Mouse (Mus musculus): ENCODE measurements around the gene B630019K06Rik.

B630019K06Rik gene

DNA sequence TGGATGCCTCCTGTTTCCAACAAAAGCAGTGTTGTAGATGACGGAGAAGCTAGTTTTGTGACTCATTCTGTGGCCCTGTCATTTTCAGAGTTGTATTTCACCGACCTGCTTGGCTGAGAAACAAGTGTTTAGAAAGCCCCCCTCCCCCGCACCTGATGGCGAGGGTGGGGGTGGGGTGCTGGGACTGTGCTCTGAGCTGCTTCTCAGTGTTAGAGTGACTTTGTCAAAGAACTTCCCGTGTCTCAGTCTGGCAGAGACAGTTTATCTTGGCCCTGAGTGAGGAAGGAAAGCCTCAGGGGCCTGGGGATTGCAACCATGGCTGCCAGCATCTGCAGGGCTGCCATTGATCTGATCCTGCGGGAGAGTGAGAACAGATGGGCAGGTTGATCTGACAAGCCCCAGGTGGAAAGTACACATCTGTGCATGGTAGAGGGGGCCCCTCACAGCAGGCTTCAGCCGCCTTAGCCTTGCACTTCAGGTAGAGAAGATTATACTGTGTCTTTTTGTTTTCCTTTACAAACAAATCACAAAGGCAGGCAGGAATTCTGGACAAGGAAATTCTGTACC is 9.8 kb downstream of the B630019K06Rik start:
- Histone ChIP-seq H3K27me3 (ENCODE audit: insufficient read depth, low read length) (no peaks in the 10 kb centered on the region), H3K4me3 (replicated peaks; ENCODE audit: low read length) (no peak overlapping the region), H3K4me1 (replicated peaks; ENCODE audit: low read depth, low read length) (no peaks in the 10 kb centered on the region), H3K9me3 (ENCODE audit: low read length) (no peaks in the 10 kb centered on the region), H3K36me3 (ENCODE audit: insufficient read depth, low read length) (no peaks in the 10 kb centered on the region)
- no peak for TF ChIP-seq NANOG (IDR thresholded peaks at IDR 0.05; ENCODE audit: borderline replicate concordance, low read length)
- no peak for TF ChIP-seq CTCF (conservative IDR thresholded peaks at IDR 0.05; ENCODE audit: low read length)
- TF ChIP-seq POU5F1 (IDR thresholded peaks at IDR 0.05; ENCODE audit: borderline replicate concordance, low read length) = no peak

DNA sequence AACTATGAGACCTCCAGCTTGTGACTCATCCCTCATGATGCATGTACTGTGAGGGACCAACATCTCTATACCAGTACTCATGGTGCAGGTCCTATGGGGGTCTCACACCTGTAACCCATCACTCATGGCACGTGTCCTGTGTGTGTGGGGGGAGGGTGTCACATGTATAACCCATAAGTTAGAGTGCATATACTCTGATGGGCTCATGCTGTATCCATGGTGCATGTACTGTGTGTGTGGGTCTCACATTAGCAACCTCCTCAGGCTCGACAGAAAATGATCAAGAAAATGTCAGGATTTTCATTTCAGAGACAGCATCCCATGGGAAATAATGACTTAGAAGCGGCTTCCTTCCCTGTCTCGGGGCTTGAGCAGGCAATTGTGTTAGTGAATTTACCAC is 28.9 kb downstream of the B630019K06Rik start:
- Histone ChIP-seq H3K36me3 (ENCODE audit: insufficient read depth, low read length) (no peaks in the 10 kb centered on the region), H3K27me3 (ENCODE audit: insufficient read depth, low read length) (no peaks in the 10 kb centered on the region), H3K4me3 (replicated peaks; ENCODE audit: low read length) (no peak overlapping the region), H3K4me1 (replicated peaks; ENCODE audit: low read depth, low read length) (no peaks in the 10 kb centered on the region), H3K9me3 (ENCODE audit: low read length) (no peaks in the 10 kb centered on the region)
- no peak for TF ChIP-seq POU5F1 (IDR thresholded peaks at IDR 0.05; ENCODE audit: borderline replicate concordance, low read length)
- no peak for TF ChIP-seq NANOG (IDR thresholded peaks at IDR 0.05; ENCODE audit: borderline replicate concordance, low read length)
- no peak for TF ChIP-seq CTCF (conservative IDR thresholded peaks at IDR 0.05; ENCODE audit: low read length)

DNA sequence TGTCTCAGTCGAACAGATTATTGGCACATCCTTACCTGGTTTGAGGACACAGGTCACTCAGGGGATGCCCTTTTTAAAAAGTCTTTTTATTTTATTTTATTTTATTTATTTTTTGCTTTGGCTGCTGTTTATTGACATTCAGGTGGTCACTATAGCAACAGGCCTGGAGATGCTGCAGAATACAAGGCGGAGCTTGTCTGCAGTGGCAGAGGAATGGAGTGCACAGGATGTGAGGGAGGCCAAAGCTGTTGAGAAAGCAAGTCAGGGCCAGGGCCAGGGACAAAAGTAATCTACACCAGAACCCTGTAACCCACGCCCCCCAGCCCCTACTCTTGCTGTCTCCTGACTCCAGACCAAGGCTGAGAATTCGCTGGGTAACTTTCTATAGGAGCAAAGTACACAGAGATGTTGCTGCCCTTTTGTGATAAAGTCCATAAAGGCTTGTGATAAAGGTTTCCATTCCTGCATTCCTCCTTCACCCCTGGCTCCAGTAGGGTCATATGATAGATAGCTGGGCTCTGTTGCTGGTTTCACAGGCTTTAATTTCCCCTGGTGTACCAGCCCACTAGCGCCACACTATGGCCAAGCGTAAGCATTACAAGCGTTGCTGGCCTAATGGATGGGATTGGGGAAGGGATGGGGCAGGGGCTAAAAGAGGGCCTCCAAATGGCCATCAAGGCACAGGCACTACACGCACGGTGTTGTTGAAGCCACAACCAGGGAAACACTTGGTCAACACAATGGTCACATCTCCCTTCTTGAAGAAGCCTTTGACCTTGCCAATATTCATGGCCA is 29.8 kb downstream of the B630019K06Rik start:
- Histone ChIP-seq H3K36me3 (ENCODE audit: insufficient read depth, low read length) (no peaks in the 10 kb centered on the region), H3K4me1 (replicated peaks; ENCODE audit: low read depth, low read length) (no peaks in the 10 kb centered on the region), H3K4me3 (replicated peaks; ENCODE audit: low read length) (no peak overlapping the region), H3K9me3 (ENCODE audit: low read length) (no peaks in the 10 kb centered on the region), H3K27me3 (ENCODE audit: insufficient read depth, low read length) (no peaks in the 10 kb centered on the region)
- TF ChIP-seq CTCF (conservative IDR thresholded peaks at IDR 0.05; ENCODE audit: low read length) (peak; percentile 37), POU5F1 (IDR thresholded peaks at IDR 0.05; ENCODE audit: borderline replicate concordance, low read length) (no peak)

DNA sequence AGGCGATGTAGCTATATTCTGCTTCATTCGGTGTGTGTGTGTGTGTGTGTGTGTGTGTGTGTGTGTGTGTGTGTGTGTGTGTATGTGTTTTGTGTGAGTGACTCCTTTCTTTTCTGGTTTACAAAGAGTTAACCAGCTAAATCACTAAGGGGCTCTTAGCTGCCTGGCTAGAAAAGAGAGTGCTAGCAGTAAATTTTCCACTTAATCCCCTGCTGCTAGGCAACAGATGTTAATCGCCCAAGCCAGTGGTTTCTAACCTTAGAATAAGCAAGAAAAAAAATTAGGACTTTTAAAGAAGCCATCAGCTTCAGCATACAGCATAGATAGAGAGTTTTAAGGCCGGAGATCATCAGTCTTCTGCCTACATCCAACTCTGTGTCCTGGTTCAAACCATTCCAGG is 35.1 kb downstream of the B630019K06Rik start:
- TF ChIP-seq NANOG (IDR thresholded peaks at IDR 0.05; ENCODE audit: borderline replicate concordance, low read length) (no peak), CTCF (conservative IDR thresholded peaks at IDR 0.05; ENCODE audit: low read length) (no peak), POU5F1 (IDR thresholded peaks at IDR 0.05; ENCODE audit: borderline replicate concordance, low read length) (no peak)
- H3K27me3 ChIP-seq (ENCODE audit: insufficient read depth, low read length) = no peaks in the 10 kb centered on the region
- H3K4me1 ChIP-seq (replicated peaks; ENCODE audit: low read depth, low read length) = no peaks in the 10 kb centered on the region
- H3K4me3 ChIP-seq (replicated peaks; ENCODE audit: low read length) = no peak overlapping the region
- no peaks in the 10 kb centered on the region for H3K9me3 ChIP-seq (ENCODE audit: low read length)
- no peaks in the 10 kb centered on the region for H3K36me3 ChIP-seq (ENCODE audit: insufficient read depth, low read length)

DNA sequence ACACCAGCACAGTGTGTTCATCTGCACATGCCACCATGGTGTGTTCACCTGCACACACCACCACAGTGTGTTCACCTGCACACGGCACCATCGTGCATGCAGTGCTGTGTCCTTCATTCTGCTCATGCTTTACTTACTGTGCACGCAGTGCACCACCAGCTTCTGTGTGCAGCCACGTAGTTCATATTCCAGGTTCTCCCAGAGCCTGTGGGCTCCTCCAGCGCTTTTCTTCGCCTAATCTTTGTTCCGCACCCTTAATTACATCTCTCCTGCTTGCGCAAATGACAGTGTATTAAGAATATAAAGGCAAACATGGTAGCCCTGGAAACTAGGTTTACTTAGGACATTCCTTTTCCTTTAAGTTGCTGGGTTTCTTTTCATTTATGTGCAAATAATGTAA is 51.9 kb downstream of the B630019K06Rik start:
- H3K4me3 ChIP-seq (replicated peaks; ENCODE audit: low read length) = no peak overlapping the region
- TF ChIP-seq NANOG (IDR thresholded peaks at IDR 0.05; ENCODE audit: borderline replicate concordance, low read length) (no peak), CTCF (conservative IDR thresholded peaks at IDR 0.05; ENCODE audit: low read length) (no peak), POU5F1 (IDR thresholded peaks at IDR 0.05; ENCODE audit: borderline replicate concordance, low read length) (no peak)
- H3K9me3 ChIP-seq (ENCODE audit: low read length) = no peaks in the 10 kb centered on the region

More for the DNA sequence above, 51.9 kb downstream of the B630019K06Rik start:
- Histone ChIP-seq H3K4me1 (replicated peaks; ENCODE audit: low read depth, low read length) (no peaks in the 10 kb centered on the region), H3K36me3 (ENCODE audit: insufficient read depth, low read length) (no peaks in the 10 kb centered on the region), H3K27me3 (ENCODE audit: insufficient read depth, low read length) (no peaks in the 10 kb centered on the region)

Data from E14TG2a.4 (cell line).